Mouse (Mus musculus): ENCODE measurements around the gene Dzip3. TPM values are rescaled to one million over a fixed set of nuclear protein-coding genes. Genes with fewer than 3 reads are reported as not detected.

Dzip3 gene
- polyA plus RNA-seq, 1 experiment from 2014 or later: 26.3 TPM

- Histone ChIP-seq H3K4me2 (peak overlapping the region; percentile 70), H3K27me3 (ENCODE audit: control insufficient read depth, insufficient read depth, low read length) (no peaks in the 10 kb centered on the region), H3K4me3 (ENCODE audit: low read depth, low read length) (peak overlapping the region; percentile 84), H3K27ac (ENCODE audit: low read depth, low read length) (no peak overlapping the region; the same call in 1 of the 2 replicates), H3K9me3 (replicated peaks; ENCODE audit: control insufficient read depth, low read length) (no peaks in the 10 kb centered on the region), H3K9ac (ENCODE audit: low read depth, low read length) (peak overlapping the region; percentile 99), H3K4me1 (ENCODE audit: control insufficient read depth, insufficient read depth, low read length) (peaks cover 10% of the 10 kb centered on the region), H3K36me3 (ENCODE audit: control insufficient read depth, insufficient read depth, low read length) (no peaks in the 10 kb centered on the region)
- ATAC-seq (replicated peaks; ENCODE audit: insufficient number of reproducible peaks, low FRiP score, low TSS enrichment): no peak
- WGBS (ENCODE audit: insufficient replicate concordance): 32% methylated on average over 10 of the region's 10 CpGs
Observed at GRCm38 (mm10) chr16:48992437-48993230, 1.3 kb downstream of the Dzip3 start.

- Histone ChIP-seq H3K4me3 (ENCODE audit: low read depth, low read length) (no peak overlapping the region), H3K27ac (ENCODE audit: low read depth, low read length) (no peak overlapping the region), H3K4me1 (ENCODE audit: control insufficient read depth, insufficient read depth, low read length) (peaks cover 8% of the 10 kb centered on the region), H3K27me3 (ENCODE audit: control insufficient read depth, insufficient read depth, low read length) (no peaks in the 10 kb centered on the region), H3K9ac (ENCODE audit: low read depth, low read length) (no peak overlapping the region), H3K4me2 (no peak overlapping the region), H3K36me3 (ENCODE audit: control insufficient read depth, insufficient read depth, low read length) (no peaks in the 10 kb centered on the region), H3K9me3 (replicated peaks; ENCODE audit: control insufficient read depth, low read length) (no peaks in the 10 kb centered on the region)
- ATAC-seq (replicated peaks; ENCODE audit: insufficient number of reproducible peaks, low FRiP score, low TSS enrichment): no peak
Observed at GRCm38 (mm10) chr16:48989700-48990099, 4.3 kb downstream of the Dzip3 start.

DNA sequence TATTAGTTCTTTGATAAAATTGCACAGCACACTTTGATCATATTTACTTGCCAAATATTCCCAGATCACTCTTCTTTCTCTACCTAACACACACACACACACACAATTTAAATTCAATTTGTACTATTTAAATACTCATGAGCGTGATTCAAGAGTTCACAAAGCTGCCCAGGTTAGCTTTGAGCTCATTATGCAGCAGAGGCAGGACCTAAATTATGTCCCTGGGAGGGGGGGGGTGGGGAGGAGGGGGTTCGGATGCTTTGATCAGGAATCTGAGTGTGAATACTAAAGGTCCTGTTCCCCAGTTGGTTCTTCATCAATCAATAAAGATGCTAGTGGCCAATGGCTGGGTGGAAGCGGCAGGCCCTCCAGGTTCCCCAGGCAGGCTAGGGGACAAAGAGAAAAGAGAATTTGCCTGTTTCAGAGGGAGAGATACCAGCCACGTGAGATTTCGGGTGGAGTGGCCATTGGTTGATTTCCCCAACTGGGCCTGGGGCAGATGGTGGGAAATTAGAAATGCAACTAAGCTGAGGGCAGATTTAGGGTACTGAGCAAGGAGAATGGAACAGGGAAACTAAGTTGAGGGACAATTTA is 8.8 kb downstream of the Dzip3 start:
- Histone ChIP-seq H3K27me3 (ENCODE audit: control insufficient read depth, insufficient read depth, low read length) (no peaks in the 10 kb centered on the region), H3K4me1 (ENCODE audit: control insufficient read depth, insufficient read depth, low read length) (peaks cover 5% of the 10 kb centered on the region), H3K9ac (ENCODE audit: low read depth, low read length) (no peak overlapping the region), H3K36me3 (ENCODE audit: control insufficient read depth, insufficient read depth, low read length) (peaks cover 5% of the 10 kb centered on the region), H3K4me2 (no peak overlapping the region), H3K4me3 (ENCODE audit: low read depth, low read length) (no peak overlapping the region), H3K9me3 (replicated peaks; ENCODE audit: control insufficient read depth, low read length) (no peaks in the 10 kb centered on the region), H3K27ac (ENCODE audit: low read depth, low read length) (no peak overlapping the region)
- WGBS (ENCODE audit: insufficient replicate concordance): 58% methylated on average over 5 of the region's 5 CpGs
- ATAC-seq (replicated peaks; ENCODE audit: insufficient number of reproducible peaks, low FRiP score, low TSS enrichment): no peak

GRCm38 (mm10) chr16:48979965-48980364 is 14.0 kb downstream of the Dzip3 start:
- no peak for ATAC-seq (replicated peaks; ENCODE audit: insufficient number of reproducible peaks, low FRiP score, low TSS enrichment)
- Histone ChIP-seq H3K27ac (ENCODE audit: low read depth, low read length) (no peak overlapping the region), H3K27me3 (ENCODE audit: control insufficient read depth, insufficient read depth, low read length) (no peaks in the 10 kb centered on the region), H3K4me2 (no peak overlapping the region), H3K4me1 (ENCODE audit: control insufficient read depth, insufficient read depth, low read length) (no peaks in the 10 kb centered on the region), H3K9me3 (replicated peaks; ENCODE audit: control insufficient read depth, low read length) (no peaks in the 10 kb centered on the region), H3K4me3 (ENCODE audit: low read depth, low read length) (no peak overlapping the region), H3K36me3 (ENCODE audit: control insufficient read depth, insufficient read depth, low read length) (peaks cover 14% of the 10 kb centered on the region), H3K9ac (ENCODE audit: low read depth, low read length) (no peak overlapping the region)

GRCm38 (mm10) chr16:48973548-48973947 is 20.4 kb downstream of the Dzip3 start:
- H3K27me3 ChIP-seq (ENCODE audit: control insufficient read depth, insufficient read depth, low read length): no peaks in the 10 kb centered on the region
- H3K9ac ChIP-seq (ENCODE audit: low read depth, low read length): no peak overlapping the region
- no peak for ATAC-seq (replicated peaks; ENCODE audit: insufficient number of reproducible peaks, low FRiP score, low TSS enrichment)
- no peaks in the 10 kb centered on the region for H3K9me3 ChIP-seq (replicated peaks; ENCODE audit: control insufficient read depth, low read length)
- no peaks in the 10 kb centered on the region for H3K4me1 ChIP-seq (ENCODE audit: control insufficient read depth, insufficient read depth, low read length)
- H3K4me3 ChIP-seq (ENCODE audit: low read depth, low read length): no peak overlapping the region
- peaks cover 7% of the 10 kb centered on the region for H3K36me3 ChIP-seq (ENCODE audit: control insufficient read depth, insufficient read depth, low read length)
- no peak overlapping the region for H3K27ac ChIP-seq (ENCODE audit: low read depth, low read length)
- 98% methylated on average over 1 of the region's 1 CpGs for whole genome bisulfite sequencing (ENCODE audit: insufficient replicate concordance)
- no peak overlapping the region for H3K4me2 ChIP-seq

DNA sequence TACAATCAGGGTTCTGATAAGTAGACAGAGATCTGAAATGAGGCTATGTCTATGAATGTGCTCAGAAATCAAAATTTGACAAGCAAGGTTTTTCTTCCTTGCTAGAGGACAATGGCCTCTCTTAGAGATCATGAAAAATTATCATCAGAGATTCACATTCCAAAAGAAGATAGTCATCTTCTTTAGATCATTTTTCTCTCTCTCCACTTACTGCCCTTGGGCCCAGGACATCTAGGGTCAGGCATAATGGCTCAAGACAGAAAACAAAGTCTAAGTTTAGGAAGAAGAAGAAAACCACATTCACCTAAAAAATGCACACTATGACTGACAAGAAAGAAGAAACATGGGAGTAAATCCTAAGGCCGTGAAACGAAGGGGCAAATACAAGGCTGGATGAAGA is 21.0 kb downstream of the Dzip3 start:
- no peaks in the 10 kb centered on the region for H3K9me3 ChIP-seq (replicated peaks; ENCODE audit: control insufficient read depth, low read length)
- 95% methylated on average over 2 of the region's 2 CpGs for WGBS (ENCODE audit: insufficient replicate concordance)
- no peak overlapping the region for H3K9ac ChIP-seq (ENCODE audit: low read depth, low read length)
- no peaks in the 10 kb centered on the region for H3K4me1 ChIP-seq (ENCODE audit: control insufficient read depth, insufficient read depth, low read length)
- peaks cover 2% of the 10 kb centered on the region; the same call in 1 of the 2 replicates for H3K36me3 ChIP-seq (ENCODE audit: control insufficient read depth, insufficient read depth, low read length)
- H3K4me3 ChIP-seq (ENCODE audit: low read depth, low read length): no peak overlapping the region
- H3K27ac ChIP-seq (ENCODE audit: low read depth, low read length): no peak overlapping the region
- H3K4me2 ChIP-seq: no peak overlapping the region
- H3K27me3 ChIP-seq (ENCODE audit: control insufficient read depth, insufficient read depth, low read length): no peaks in the 10 kb centered on the region
- ATAC-seq (replicated peaks; ENCODE audit: insufficient number of reproducible peaks, low FRiP score, low TSS enrichment): no peak

DNA sequence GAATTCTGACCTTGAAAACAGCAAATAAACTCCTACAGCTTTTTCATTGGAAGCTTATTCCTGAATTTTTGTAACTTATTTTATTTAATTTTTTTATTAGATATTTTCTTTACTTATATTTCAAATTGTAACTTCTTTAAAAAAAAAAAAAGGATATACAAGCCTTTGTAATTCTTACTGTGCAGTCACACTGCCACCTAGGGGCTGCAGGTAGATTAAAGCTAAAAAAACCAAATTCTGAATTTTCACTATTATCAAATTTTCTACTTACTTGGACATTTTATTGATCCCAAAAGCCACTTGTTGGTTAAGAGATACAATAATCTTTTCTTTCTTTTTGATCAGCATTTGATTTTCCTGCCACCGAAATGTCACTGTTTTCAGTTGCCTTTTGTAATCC is 52.2 kb downstream of the Dzip3 start:
- Histone ChIP-seq H3K4me2 (no peak overlapping the region), H3K4me1 (ENCODE audit: control insufficient read depth, insufficient read depth, low read length) (no peaks in the 10 kb centered on the region), H3K4me3 (ENCODE audit: low read depth, low read length) (no peak overlapping the region), H3K27ac (ENCODE audit: low read depth, low read length) (no peak overlapping the region), H3K9me3 (replicated peaks; ENCODE audit: control insufficient read depth, low read length) (no peaks in the 10 kb centered on the region), H3K9ac (ENCODE audit: low read depth, low read length) (no peak overlapping the region), H3K27me3 (ENCODE audit: control insufficient read depth, insufficient read depth, low read length) (no peaks in the 10 kb centered on the region), H3K36me3 (ENCODE audit: control insufficient read depth, insufficient read depth, low read length) (peaks cover 2% of the 10 kb centered on the region; the same call in 1 of the 2 replicates)
- no peak for ATAC-seq (replicated peaks; ENCODE audit: insufficient number of reproducible peaks, low FRiP score, low TSS enrichment)
- 62% methylated on average over 1 of the region's 1 CpGs for WGBS (ENCODE audit: insufficient replicate concordance)

DNA sequence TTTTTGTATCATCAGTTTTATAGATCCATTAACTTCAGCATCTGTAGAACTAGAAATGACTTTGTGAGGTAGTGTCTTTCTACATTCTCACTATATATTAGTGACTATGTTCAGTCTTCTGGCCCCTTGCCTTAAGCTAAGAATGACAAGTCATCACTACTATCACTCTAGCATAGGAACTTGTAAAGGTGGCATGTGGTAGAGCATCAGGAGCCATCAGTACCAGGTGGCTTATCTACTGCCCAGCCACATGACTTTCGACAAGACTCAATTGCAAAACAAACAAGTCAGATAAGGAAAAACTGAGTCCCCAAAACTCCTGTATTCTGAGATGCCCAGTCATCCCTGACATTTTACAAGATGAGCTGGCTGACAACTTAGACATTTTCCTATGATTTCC is 70.2 kb downstream of the Dzip3 start:
- H3K4me1 ChIP-seq (ENCODE audit: control insufficient read depth, insufficient read depth, low read length): no peaks in the 10 kb centered on the region
- peaks cover 18% of the 10 kb centered on the region for H3K36me3 ChIP-seq (ENCODE audit: control insufficient read depth, insufficient read depth, low read length)
- no peak overlapping the region for H3K4me3 ChIP-seq (ENCODE audit: low read depth, low read length)
- H3K9ac ChIP-seq (ENCODE audit: low read depth, low read length): no peak overlapping the region
- no peak overlapping the region for H3K27ac ChIP-seq (ENCODE audit: low read depth, low read length)
- no peaks in the 10 kb centered on the region for H3K9me3 ChIP-seq (replicated peaks; ENCODE audit: control insufficient read depth, low read length)
- 36% methylated on average over 1 of the region's 1 CpGs for WGBS (ENCODE audit: insufficient replicate concordance)
- H3K4me2 ChIP-seq: no peak overlapping the region
- no peaks in the 10 kb centered on the region for H3K27me3 ChIP-seq (ENCODE audit: control insufficient read depth, insufficient read depth, low read length)
- ATAC-seq (replicated peaks; ENCODE audit: insufficient number of reproducible peaks, low FRiP score, low TSS enrichment): no peak

- Histone ChIP-seq H3K27ac (ENCODE audit: low read depth, low read length) (no peak overlapping the region), H3K9me3 (replicated peaks; ENCODE audit: control insufficient read depth, low read length) (no peaks in the 10 kb centered on the region; the same call in 1 of the 2 replicates), H3K9ac (ENCODE audit: low read depth, low read length) (no peak overlapping the region), H3K27me3 (ENCODE audit: control insufficient read depth, insufficient read depth, low read length) (no peaks in the 10 kb centered on the region), H3K36me3 (ENCODE audit: control insufficient read depth, insufficient read depth, low read length) (no peaks in the 10 kb centered on the region), H3K4me2 (no peak overlapping the region), H3K4me3 (ENCODE audit: low read depth, low read length) (no peak overlapping the region), H3K4me1 (ENCODE audit: control insufficient read depth, insufficient read depth, low read length) (no peaks in the 10 kb centered on the region)
- 90% methylated on average over 3 of the region's 3 CpGs for WGBS (ENCODE audit: insufficient replicate concordance)
- no peak for ATAC-seq (replicated peaks; ENCODE audit: insufficient number of reproducible peaks, low FRiP score, low TSS enrichment)
Observed at GRCm38 (mm10) chr16:48913206-48913605, 80.8 kb downstream of the Dzip3 start.
